Mouse (Mus musculus) hindbrain, embryonic 10.5 days (tissue): ENCODE results near the gene Tead4. TPM values are rescaled to one million over a fixed set of nuclear protein-coding genes. Genes with fewer than 3 reads are reported as not detected.
A peak's percentile ranks its signal among the peaks of the same experiment; 100 is the strongest.

Experiments used
- DNase-seq: peaks from one replicate; pipeline ENCODE4 v3.0.0-alpha.2; 2017; ENCODE audit warnings: low spot score
- H3K27ac ChIP-seq: fragments of 300-500 bp; sonication (generic); 2 replicates; pipeline ENCODE4 v1.5.1; 2016; ENCODE audit warnings: mild to moderate bottlenecking, moderate library complexity
- H3K27me3 ChIP-seq: fragments of 300-500 bp; sonication (generic); 2 replicates; pipeline ENCODE4 v1.6.1; 2016; ENCODE audit warnings: mild to moderate bottlenecking; ENCODE audit not compliant: poor library complexity, insufficient read depth, severe bottlenecking
- H3K36me3 ChIP-seq: fragments of 300-500 bp; sonication (generic); 2 replicates; pipeline ENCODE4 v1.6.1; 2016; ENCODE audit warnings: mild to moderate bottlenecking, moderate library complexity
- H3K4me1 ChIP-seq: fragments of 300-500 bp; sonication (generic); replicated peaks from 2 replicates; pipeline ENCODE4 v1.6.1; 2016; ENCODE audit warnings: mild to moderate bottlenecking
- H3K4me3 ChIP-seq: fragments of 300-500 bp; sonication (generic); 2 replicates; pipeline ENCODE4 v1.5.1; 2016; ENCODE audit warnings: mild to moderate bottlenecking, moderate library complexity
- H3K9me3 ChIP-seq: fragments of 300-500 bp; sonication (generic); 2 replicates; pipeline ENCODE4 v1.6.1; 2016; ENCODE audit warnings: mild to moderate bottlenecking, moderate library complexity
- WGBS: fragments of 180-500 bp; shearing (Covaris S2); methylation state at CpG from one replicate; pipeline ENCODE4 v1.1.7; 2016; 5-methylcytosine and 5-hydroxymethylcytosine counted together
- polyA plus RNA-seq: library from polyadenylated mRNA; unstranded; fragments of >200 nt; fragmentation: Nextera tagmentation; extraction: Ambion mirVana; gene quantifications from 2 replicates; pipeline ENCODE4 v1.2.1, GENCODE M21; 2016

Tead4 gene
- polyA plus RNA-seq: 2.5 and 2.9 TPM in 2 replicates

GRCm38 (mm10) chr6:128300134-128301001 is at the start of gene Tead4:
Gene Tead4, minus strand, starts transcription at chr6:128300823.
- Histone ChIP-seq H3K4me3 (peak within 1 kb of the TSS; percentile 83), H3K27ac (peak within 1 kb of the TSS; percentile 81), H3K4me1 (peaks cover 38% of the 10 kb centered on the region), H3K36me3 (no peaks in the 10 kb centered on the region), H3K27me3 (peaks cover 68% of the 10 kb centered on the region), H3K9me3 (peaks cover 7% of the 10 kb centered on the region)
- WGBS: under 1% methylated on average over 81 of the region's 81 CpGs
- DNase-seq: peak; percentile 65

DNA sequence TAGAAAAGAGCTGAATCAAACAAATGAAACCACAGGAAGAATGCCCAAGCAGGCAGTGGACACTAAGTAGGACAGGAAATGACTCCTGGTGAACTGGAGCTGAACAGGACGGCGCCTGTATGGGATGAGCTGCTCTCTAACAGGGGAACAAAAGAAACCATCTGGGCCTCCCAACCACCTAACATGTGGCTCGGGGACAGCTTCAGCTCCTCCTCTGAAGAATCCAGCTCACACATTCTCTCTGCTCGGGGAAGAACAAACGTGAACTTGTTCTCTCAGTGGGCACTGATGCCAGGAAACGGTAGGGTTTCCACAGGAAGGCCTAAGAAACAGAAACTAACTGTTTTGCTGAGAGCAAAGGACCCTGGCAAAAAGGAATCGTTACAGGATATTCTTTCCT is 49.1 kb upstream of the Tead4 start:
- Histone ChIP-seq H3K27me3 (no peaks in the 10 kb centered on the region), H3K36me3 (peaks cover 51% of the 10 kb centered on the region), H3K4me3 (no peak overlapping the region), H3K27ac (peak overlapping the region; percentile 37), H3K9me3 (no peaks in the 10 kb centered on the region), H3K4me1 (peaks cover 25% of the 10 kb centered on the region)
- 50% methylated on average over 7 of the region's 7 CpGs for whole genome bisulfite sequencing
- DNase-seq: no peak

DNA sequence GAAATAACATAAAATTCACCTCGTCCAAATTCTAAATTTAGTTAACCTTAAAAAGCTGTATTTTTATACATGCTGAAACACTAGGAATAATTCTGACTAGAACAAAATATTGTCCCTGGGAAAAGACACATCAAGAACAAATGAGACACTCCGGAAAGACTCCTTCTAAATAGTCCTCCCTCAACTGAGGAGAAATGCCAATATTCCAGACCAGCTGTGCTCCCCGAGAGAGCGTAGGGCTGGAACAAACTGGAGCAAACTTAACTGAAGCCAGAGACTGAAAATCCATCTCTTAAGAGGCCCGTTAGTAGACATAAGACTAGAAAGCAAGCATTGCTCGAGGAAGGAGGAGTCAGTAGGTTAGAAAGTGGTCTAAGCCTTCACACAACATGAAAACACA is 46.2 kb upstream of the Tead4 start:
- H3K27me3 ChIP-seq: no peaks in the 10 kb centered on the region
- H3K9me3 ChIP-seq: no peaks in the 10 kb centered on the region
- H3K27ac ChIP-seq: no peak overlapping the region
- peaks cover 59% of the 10 kb centered on the region for H3K36me3 ChIP-seq
- H3K4me1 ChIP-seq: peaks cover 8% of the 10 kb centered on the region; the same call in 1 of the 2 replicates
- 94% methylated on average over 6 of the region's 6 CpGs for WGBS
- no peak for DNase-seq
- H3K4me3 ChIP-seq: no peak overlapping the region

GRCm38 (mm10) chr6:128345623-128346022 is 45.0 kb upstream of the Tead4 start:
- Histone ChIP-seq H3K27me3 (no peaks in the 10 kb centered on the region), H3K36me3 (peaks cover 56% of the 10 kb centered on the region), H3K9me3 (no peaks in the 10 kb centered on the region), H3K27ac (no peak overlapping the region), H3K4me3 (no peak overlapping the region), H3K4me1 (peaks cover 8% of the 10 kb centered on the region; the same call in 1 of the 2 replicates)
- no peak for DNase-seq
- 93% methylated on average over 10 of the region's 10 CpGs for WGBS

DNA sequence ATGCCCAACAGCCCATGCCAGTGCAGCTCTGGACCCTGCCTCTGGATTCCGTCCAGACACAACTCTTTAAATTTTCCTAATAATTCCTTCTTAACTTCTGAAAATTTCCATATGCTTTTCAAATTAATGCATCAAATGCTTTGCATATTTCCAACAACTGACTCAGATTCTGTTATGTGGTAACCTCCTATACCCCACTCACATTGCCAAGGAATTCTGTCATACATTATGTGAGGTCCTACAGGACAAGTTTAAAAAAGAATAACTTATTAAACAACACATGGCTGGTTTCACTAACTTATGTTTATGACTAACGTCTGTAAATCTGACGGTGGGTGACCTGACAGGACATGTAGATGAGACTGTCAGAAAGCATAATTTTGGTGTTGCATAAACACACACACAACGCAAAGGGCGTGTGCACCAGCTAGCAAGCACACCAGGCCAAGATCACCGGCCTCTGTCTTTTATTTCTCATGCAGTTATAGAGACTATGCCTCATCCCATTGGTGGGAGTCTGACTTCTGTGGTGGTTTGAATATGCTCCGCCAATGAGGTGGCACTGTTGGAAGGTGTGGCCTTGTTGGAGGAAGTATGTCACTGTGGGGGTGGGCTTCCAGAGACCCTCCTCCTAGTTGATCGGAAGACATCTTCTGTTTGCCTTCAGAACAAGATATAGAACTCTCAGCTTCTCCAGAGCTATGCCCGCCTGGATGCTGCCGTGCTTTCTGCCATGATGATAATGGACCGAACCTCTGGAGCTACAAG is 41.5 kb upstream of the Tead4 start:
- H3K27ac ChIP-seq: no peak overlapping the region
- peaks cover 37% of the 10 kb centered on the region for H3K36me3 ChIP-seq
- H3K4me3 ChIP-seq: no peak overlapping the region
- 95% methylated on average over 11 of the region's 11 CpGs for WGBS
- peaks cover 12% of the 10 kb centered on the region; the same call in 1 of the 2 replicates for H3K4me1 ChIP-seq
- DNase-seq: no peak
- H3K27me3 ChIP-seq: no peaks in the 10 kb centered on the region
- H3K9me3 ChIP-seq: no peaks in the 10 kb centered on the region

DNA sequence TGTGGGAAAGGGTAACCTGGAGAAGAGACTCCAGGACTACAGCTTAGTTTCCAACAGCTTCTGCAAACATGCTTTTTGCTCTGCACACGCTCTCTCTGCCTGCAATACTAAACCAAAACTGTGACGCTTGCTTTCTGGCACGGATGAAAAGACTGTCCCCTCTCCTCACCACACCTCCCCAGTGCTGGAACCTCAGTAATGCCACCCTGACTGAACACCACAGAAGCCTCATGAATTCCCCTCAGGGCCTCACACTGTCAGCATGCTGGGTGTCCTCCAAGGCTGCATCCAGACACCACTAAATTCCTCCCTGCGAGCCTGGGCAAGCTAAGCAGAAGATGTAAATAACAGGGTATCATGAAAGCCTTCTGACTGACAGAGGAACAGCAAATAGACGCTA is 38.3 kb upstream of the Tead4 start:
- H3K27ac ChIP-seq: no peak overlapping the region
- H3K4me3 ChIP-seq: no peak overlapping the region
- no peaks in the 10 kb centered on the region for H3K27me3 ChIP-seq
- no peaks in the 10 kb centered on the region for H3K9me3 ChIP-seq
- WGBS: 62% methylated on average over 5 of the region's 5 CpGs
- no peak for DNase-seq
- H3K4me1 ChIP-seq: peaks cover 22% of the 10 kb centered on the region
- H3K36me3 ChIP-seq: peaks cover 53% of the 10 kb centered on the region

GRCm38 (mm10) chr6:128337467-128337866 is 36.8 kb upstream of the Tead4 start:
- Histone ChIP-seq H3K27ac (no peak overlapping the region), H3K4me1 (peaks cover 22% of the 10 kb centered on the region), H3K36me3 (peaks cover 53% of the 10 kb centered on the region), H3K4me3 (no peak overlapping the region), H3K9me3 (no peaks in the 10 kb centered on the region), H3K27me3 (no peaks in the 10 kb centered on the region)
- no peak for DNase-seq
- WGBS: 87% methylated on average over 7 of the region's 7 CpGs

DNA sequence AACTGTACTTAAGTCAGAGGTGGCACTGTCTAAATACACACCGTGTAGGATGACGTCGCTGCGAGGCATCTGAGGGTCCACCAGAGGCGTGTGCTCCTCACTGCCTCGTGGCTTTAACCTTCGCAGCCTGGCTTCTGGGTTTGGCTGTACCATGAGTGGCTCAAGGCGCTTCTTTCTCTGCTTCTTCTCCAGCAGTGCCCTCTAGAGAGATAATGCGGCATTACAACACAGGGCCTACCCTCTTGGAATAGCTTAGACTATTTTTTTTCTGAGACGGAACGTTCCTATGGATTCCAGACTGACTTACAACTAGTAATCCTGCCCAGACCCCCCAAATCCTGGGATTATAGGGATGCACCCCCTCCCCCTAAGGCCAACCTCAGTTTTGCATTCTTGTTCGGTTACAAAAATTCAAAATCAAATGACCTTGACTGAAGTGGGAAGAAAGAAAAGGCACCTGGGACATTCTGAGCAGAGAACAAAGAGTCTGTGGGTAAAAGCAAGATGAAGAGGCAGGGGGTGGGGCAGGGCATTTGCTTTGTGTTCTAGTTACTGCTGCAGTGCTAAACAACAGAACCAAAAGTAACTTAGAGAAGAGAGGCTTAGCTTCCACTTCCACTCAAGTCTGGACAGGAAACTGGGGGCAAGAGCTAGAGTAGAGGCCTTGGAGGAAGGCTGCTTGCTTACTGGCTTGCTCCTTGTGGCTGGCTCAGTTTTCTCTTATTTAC is 33.9 kb upstream of the Tead4 start:
- Histone ChIP-seq H3K4me3 (no peak overlapping the region), H3K4me1 (peaks cover 18% of the 10 kb centered on the region), H3K36me3 (peaks cover 68% of the 10 kb centered on the region), H3K9me3 (peaks cover 16% of the 10 kb centered on the region), H3K27me3 (no peaks in the 10 kb centered on the region), H3K27ac (peak overlapping the region; percentile 50)
- peak; percentile 74 for DNase-seq
- 22% methylated on average over 12 of the region's 12 CpGs for WGBS

- no peaks in the 10 kb centered on the region for H3K9me3 ChIP-seq
- H3K27ac ChIP-seq: no peak overlapping the region
- no peaks in the 10 kb centered on the region for H3K4me1 ChIP-seq
- 22% methylated on average over 4 of the region's 4 CpGs for WGBS
- H3K27me3 ChIP-seq: no peaks in the 10 kb centered on the region
- H3K4me3 ChIP-seq: no peak overlapping the region
- peaks cover 28% of the 10 kb centered on the region for H3K36me3 ChIP-seq
- DNase-seq: peak; percentile 52
Observed at GRCm38 (mm10) chr6:128318317-128318716, 17.7 kb upstream of the Tead4 start.

DNA sequence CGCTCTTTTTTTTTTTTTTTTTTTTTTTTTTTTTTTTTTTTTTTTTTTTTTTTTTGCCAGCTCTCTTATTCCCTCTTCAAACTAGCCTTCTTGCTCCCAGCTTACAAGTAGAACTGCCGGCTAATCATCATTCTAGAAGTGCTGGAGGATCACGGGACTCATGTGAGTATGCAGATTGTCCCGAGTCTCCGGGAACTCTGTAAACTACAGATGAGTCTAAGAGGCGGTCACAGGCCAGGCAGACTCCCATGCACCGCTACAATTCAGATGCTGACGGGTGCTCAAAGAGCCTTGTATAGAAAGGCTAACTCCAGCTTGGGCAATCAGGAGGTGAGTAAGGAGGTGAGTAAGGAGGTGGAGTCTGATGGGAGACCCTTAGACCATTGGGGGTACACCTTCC is 15.0 kb upstream of the Tead4 start:
- H3K4me3 ChIP-seq: no peak overlapping the region
- 78% methylated on average over 8 of the region's 8 CpGs for WGBS
- H3K36me3 ChIP-seq: peaks cover under 1% of the 10 kb centered on the region; the same call in 1 of the 2 replicates
- no peak for DNase-seq
- H3K27me3 ChIP-seq: no peaks in the 10 kb centered on the region
- no peaks in the 10 kb centered on the region for H3K4me1 ChIP-seq
- no peaks in the 10 kb centered on the region for H3K9me3 ChIP-seq
- no peak overlapping the region for H3K27ac ChIP-seq

GRCm38 (mm10) chr6:128314796-128315195 is 14.2 kb upstream of the Tead4 start:
- Histone ChIP-seq H3K27me3 (no peaks in the 10 kb centered on the region), H3K36me3 (no peaks in the 10 kb centered on the region), H3K4me3 (no peak overlapping the region), H3K27ac (no peak overlapping the region), H3K9me3 (no peaks in the 10 kb centered on the region), H3K4me1 (no peaks in the 10 kb centered on the region)
- 88% methylated on average over 6 of the region's 6 CpGs for WGBS
- no peak for DNase-seq

GRCm38 (mm10) chr6:128308311-128308710 is 7.7 kb upstream of the Tead4 start:
- no peak overlapping the region for H3K27ac ChIP-seq
- 34% methylated on average over 4 of the region's 4 CpGs for WGBS
- no peaks in the 10 kb centered on the region for H3K9me3 ChIP-seq
- H3K36me3 ChIP-seq: no peaks in the 10 kb centered on the region
- H3K27me3 ChIP-seq: 0 out of 2 replicates have a peak, but pooled peaks cover 6% of the 10 kb centered on the region
- peak; percentile 88 for DNase-seq
- H3K4me3 ChIP-seq: no peak overlapping the region
- H3K4me1 ChIP-seq: no peaks in the 10 kb centered on the region
